Mouse (Mus musculus) G1E (cell line): ENCODE measurements around the gene Gsto2.

ENCODE experiments used
- CTCF ChIP-seq: IDR thresholded peaks from 2 replicates; pipeline ENCODE4 v1.5.1; 2012; ENCODE audit warnings: low read depth, low read length, inconsistent platforms, mixed read lengths
- GATA1 ChIP-seq: IDR thresholded peaks from 2 replicates; pipeline ENCODE4 v1.6.1; 2012; ENCODE audit warnings: borderline replicate concordance, low read length, inconsistent platforms, mixed read lengths
- GATA2 ChIP-seq: IDR thresholded peaks from 2 replicates; pipeline ENCODE4 v1.6.1; 2012; ENCODE audit warnings: low read depth, low read length, inconsistent platforms, borderline replicate concordance
- POLR2AphosphoS5 ChIP-seq: IDR thresholded peaks from 2 replicates; pipeline ENCODE4 v1.6.1; 2012; ENCODE audit warnings: low read depth, low read length, inconsistent platforms; ENCODE audit not compliant: insufficient replicate concordance
- TAL1 ChIP-seq: conservative IDR thresholded peaks from 2 replicates; pipeline ENCODE4 v1.6.1; 2012; ENCODE audit warnings: low read depth, low read length, inconsistent platforms, mixed read lengths

- no peak for TF ChIP-seq CTCF
- TF ChIP-seq GATA1 = no peak
- no peak for TF ChIP-seq GATA2
- TF ChIP-seq POLR2AphosphoS5 = no peak
- no peak for TF ChIP-seq TAL1
These were observed 6.2 kb downstream of the Gsto2 start for GRCm38 (mm10) chr19:47871515-47871914.
